Mouse (Mus musculus) left cerebral cortex, postnatal 4 days (tissue): Measurements from ENCODE around the gene Tsks. TPM values are rescaled to one million over a fixed set of nuclear protein-coding genes. Genes with fewer than 3 reads are reported as not detected.

Experiments used
- DNase-seq: peaks from one replicate; pipeline ENCODE4 v3.0.0-alpha.2; 2022
- intact Hi-C: fragments of 180-260 bp; cut with DNase I; formaldehyde crosslinking; loops from one replicate; pipeline ENCODE4 v1.15.1; 2025
- total RNA-seq, 2 experiments: library from RNA; stranded (reverse); gene quantifications; 2 replicates each; pipeline ENCODE4 v1.2.3; 2021

Gene Tsks
- total RNA-seq, result not detected

- no peak for DNase-seq
- intact Hi-C loops, result no loop called here
Observed at GRCm38 (mm10) chr7:44942904-44943303, at the start of gene Tsks. Gene Tsks (plus strand): TSS chr7:44943204.

- no peak for DNase-seq
- intact Hi-C loops, result no loop called here
Observed at GRCm38 (mm10) chr7:44894175-44894574, 48.8 kb upstream of the Tsks start.

DNA sequence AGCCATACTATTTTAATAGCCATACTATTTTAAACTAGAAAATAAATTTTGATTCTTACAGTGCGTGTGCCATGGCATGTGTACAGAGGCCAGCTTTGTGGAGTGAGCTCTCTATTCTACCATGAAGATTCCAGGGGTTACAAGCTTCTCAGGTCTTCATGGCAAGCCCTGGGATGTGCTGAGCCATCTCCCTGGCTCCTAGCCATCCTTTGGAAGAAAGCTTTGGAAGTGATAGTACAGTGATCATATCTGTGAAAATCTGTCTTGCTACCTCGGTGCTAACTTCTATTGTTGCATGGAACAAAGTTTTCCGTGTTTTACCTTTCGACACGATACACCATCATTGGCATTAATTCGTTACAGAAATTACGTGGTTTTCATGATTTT lies 47.8 kb upstream of the Tsks start:
- intact Hi-C loops, result no loop called here
- DNase-seq, result no peak

DNA sequence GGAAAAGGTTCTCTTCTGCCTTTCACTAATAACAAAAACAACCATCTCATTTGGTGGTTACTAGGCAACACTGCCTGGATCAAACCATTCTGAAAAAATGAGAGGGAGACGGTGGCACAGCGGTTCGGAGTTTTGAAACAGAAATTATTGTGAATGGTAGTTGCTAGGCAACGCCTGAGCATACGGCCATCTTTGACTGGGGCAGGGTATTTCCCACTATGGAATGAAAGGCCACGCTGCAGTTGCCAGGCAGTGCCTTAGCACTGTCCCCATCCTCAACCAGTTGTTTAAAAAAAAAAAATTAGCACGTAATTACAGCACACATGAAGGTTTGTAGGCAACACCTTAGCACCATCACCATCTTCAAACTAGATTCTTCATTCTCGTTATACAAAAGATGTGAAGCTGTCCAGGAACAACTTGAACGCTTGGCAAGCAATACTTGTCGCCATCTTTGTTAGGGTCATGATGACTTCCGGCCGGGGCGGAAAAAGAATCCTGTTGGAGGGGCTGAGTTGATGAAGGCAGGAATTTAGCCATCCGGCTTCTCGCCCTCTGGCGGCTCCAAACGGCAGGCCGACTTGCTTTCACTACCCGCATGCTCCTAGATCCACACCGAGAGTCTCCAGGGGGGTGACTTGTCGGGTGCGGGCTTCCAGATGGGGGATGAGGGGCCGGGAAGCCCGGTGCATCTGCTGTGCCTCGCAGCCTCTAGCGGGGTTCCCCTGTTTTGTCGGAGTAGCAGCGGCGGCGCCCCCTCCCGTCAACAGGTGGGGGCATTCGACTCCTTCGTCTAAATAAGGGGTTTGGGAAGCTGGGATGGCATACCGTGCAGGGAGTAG lies 47.2 kb upstream of the Tsks start, which contains the start of gene Fuz:
Fuz (plus strand) TSS at position 487 of the 842 bp plus-strand sequence.
- intact Hi-C loops, result no loop called here
- DNase-seq, result peak; percentile 93

DNA sequence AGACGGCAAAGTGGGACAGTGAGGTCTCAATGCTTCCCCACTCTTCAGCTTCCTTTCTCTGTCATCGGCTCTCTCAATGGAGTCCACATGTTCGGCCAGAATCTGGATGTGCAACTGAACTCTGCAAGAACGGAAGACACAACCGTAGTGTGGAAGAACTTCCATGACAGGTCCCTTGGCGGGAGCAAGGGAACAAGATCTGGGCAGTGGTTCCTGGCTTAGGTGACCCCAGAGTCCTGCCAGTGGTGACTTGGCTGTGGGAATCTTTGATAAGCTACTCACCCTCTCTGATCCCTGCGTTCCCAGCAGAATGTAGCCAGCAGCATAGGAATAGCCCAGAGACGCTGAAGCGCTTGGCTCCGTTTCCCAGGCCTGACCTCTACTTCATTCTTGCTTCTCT lies 46.5 kb upstream of the Tsks start:
- no peak for DNase-seq
- intact Hi-C loops, result no loop called here

DNA sequence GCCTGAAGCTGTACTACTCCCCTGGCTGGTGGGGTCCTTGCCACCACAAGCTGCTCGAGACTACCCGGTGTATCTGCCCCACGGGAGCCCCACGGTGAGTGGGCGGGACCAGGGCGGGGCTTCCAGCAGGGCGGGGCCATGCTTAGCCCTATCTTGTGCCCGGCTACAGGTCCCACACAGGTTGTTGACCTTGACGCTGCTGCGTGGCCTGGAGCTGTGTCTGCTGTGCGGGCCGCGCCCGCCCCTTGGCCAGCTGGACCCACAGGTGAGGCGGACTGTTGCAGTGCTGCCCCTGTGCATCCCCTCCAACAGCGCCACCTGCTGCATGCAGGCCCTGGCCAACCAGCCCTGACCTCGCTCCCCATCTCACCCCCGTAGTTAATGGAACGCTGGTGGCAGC lies 44.4 kb upstream of the Tsks start:
- intact Hi-C loops, result no loop called here
- DNase-seq, result peak; percentile 46

DNA sequence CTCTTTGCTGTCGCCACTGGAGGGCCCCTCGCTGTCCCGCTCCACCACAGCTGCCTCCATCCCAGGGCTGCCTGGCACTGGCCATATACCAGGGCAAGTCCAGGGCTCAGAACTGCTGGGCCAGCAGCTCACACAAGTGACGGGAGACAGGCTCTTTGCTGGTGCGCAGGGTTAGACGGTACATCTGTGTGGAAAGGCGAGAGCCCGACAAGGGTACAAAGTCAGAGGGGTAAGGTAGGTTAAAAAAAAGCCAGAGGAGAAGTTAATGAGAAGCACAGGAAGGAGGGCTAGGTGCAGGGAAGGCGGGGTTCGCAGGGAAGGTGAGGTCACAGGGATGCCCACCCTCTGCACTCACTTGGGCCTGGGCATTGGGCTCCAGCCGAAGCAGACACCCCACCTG lies 42.4 kb upstream of the Tsks start:
- intact Hi-C loops, result no loop called here
- DNase-seq, result no peak

DNA sequence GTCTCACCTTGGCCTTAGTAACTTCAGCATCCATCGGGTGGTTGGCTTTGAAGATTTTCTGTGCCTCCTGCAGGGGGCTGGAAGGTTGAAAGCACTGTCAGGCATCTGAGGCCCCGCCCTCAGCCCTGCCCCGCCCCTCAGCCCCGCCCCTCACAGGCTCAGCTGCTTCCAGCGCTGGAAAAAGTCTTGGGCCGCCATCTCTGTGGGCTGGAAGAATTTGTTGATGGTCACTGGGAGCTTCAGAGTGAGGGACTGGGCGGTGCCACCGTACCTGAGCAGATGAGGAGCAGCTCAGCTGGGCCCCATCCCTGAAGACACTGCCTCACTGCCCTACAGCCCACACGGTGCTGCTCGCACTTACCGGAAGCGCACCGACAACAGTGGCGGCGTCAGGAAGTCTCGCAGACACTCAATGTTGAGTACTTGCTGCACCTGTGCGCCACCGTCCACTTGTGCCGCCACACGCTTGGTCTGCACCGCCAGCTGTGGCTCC lies 41.7 kb upstream of the Tsks start:
- intact Hi-C loops, result no loop called here
- no peak for DNase-seq

GRCm38 (mm10) chr7:44905430-44905829 lies 37.6 kb upstream of the Tsks start:
- intact Hi-C loops, result no loop called here
- DNase-seq, result no peak

GRCm38 (mm10) chr7:44908706-44909476 lies 34.1 kb upstream of the Tsks start:
- intact Hi-C loops, result no loop called here
- DNase-seq, result no peak

- DNase-seq, result no peak
- intact Hi-C loops, result no loop called here
Observed at GRCm38 (mm10) chr7:44914396-44914795, 28.6 kb upstream of the Tsks start.

- no peak for DNase-seq
- intact Hi-C loops, result no loop called here
Observed at GRCm38 (mm10) chr7:44915314-44915713, 27.7 kb upstream of the Tsks start.

DNA sequence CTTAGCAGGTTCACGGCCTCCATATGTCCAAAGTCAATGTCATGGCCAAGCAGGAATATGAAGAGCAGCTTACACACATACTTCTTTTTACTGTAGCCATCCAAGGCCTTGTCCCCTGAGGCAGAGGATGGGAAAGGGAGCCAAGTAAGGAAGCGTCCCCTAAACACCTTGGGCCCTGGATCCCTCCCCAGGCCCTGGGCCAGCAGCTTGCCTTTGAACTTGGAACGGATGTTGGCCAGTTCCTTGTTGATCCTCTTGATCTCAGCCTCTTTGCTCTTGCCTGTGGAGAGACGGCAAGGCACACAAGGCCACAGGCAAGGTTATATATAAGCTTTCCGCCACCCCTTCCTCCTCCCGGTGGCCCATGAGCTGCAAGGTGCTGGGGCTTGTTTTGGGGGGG lies 26.8 kb upstream of the Tsks start:
- intact Hi-C loops, result no loop called here
- DNase-seq, result no peak

- intact Hi-C loops, result no loop called here
- DNase-seq, result no peak
Observed at GRCm38 (mm10) chr7:44916881-44917280, 26.1 kb upstream of the Tsks start.

- no peak for DNase-seq
- intact Hi-C loops, result no loop called here
Observed at GRCm38 (mm10) chr7:44918219-44918618, 24.8 kb upstream of the Tsks start.

GRCm38 (mm10) chr7:44919127-44919526 lies 23.9 kb upstream of the Tsks start:
- intact Hi-C loops, result no loop called here
- DNase-seq, result no peak

DNA sequence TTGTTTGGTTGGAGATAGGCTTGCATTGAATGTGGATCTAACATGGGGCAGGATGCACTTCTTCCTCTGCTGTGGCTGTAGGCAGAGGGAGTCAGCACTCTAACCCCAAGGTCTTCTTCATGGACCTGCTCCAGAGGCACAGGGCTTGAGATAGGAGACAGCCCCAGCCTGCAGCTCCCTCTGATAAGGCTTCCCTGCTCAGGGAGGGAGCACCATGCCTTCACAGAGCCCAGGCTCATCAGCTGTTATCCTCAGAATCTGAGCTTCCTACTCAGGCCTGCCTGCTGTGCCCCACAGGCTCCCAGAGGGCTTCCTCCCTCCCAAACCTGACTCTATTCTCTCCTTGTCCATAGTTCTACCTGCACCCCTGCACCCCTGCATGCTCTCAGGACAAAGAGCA lies 20.5 kb upstream of the Tsks start:
- DNase-seq, result no peak
- intact Hi-C loops, result no loop called here

- peak; percentile 50 for DNase-seq
- intact Hi-C loops, result loop anchor here (5.0 kb wide), 1 partner anchor 42 kb away; no protein-coding TSS in a partner anchor
Observed at GRCm38 (mm10) chr7:44925468-44925867, 17.5 kb upstream of the Tsks start.

DNA sequence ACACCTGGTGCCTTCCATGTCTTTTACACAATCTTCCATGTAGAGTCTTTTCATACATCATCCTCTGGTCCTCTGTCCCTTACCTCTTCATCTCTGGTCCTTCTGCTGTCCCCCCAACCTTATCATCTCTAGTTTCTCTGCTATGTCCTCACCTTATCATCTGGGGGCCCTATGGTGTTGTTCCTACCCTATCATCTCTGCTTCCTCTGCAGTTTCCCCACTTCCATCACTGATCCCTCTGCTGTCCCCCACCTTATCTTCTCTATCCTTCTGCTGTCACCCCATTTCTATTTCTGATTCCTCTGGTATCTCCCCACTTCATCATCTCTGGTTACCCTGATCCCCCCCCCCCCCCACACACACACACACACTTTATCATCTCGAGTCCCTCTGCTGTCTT lies 14.4 kb upstream of the Tsks start:
- intact Hi-C loops, result loop anchor here (5.0 kb wide), 1 partner anchor 39 kb away; no protein-coding TSS in a partner anchor
- no peak for DNase-seq

GRCm38 (mm10) chr7:44929204-44930151 lies 13.5 kb upstream of the Tsks start, which contains the start of gene Ap2a1:
Gene Ap2a1 (minus strand): TSS chr7:44929496.
- DNase-seq, result peak; percentile 100
- intact Hi-C loops, result loop anchor here (5.0 kb wide), 1 partner anchor 38 kb away; no protein-coding TSS in a partner anchor
